Mouse (Mus musculus) embryo, embryonic 10.5 days (tissue): ENCODE measurements around the gene Pitpna.
A peak's percentile ranks its signal among the peaks of the same experiment; 100 is the strongest.

ENCODE experiments used
- DNase-seq: peaks from one replicate; pipeline ENCODE4 v3.0.0-alpha.2; 2015; ENCODE audit warnings: low spot score

The Pitpna gene

DNA sequence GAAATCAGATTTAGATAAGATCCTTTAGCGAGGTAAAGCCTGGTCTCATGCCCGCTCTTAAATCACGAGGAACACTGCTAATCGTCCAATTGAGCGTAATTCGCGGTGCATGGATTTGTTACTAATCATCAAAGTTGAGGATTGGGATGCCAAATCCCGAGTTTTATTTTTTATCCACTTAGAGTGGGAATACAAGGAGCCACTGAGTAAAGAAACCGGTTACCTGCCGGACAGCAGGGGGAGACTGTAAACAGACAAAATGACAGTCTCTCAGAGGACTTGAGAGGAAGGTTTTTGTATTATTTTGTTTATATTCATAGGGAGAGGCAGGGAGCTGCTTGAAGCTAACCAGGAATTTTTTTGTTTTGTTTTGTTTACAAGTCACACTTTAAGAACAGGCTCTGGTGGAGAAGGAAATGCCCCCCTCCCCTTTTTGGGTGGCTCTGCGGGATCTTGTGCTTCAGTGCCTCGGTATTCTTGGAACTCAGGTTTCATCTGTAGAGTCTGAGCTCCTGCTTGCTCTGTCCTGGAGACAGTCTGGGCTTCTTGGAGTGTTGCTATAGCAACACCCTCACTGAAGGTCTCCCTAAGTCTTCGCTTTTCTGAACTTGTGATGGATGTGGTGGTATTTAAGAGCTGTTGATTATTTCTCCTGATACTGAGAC, 43.8 kb downstream of the Pitpna start:
- peak; percentile 34 for DNase-seq

DNA sequence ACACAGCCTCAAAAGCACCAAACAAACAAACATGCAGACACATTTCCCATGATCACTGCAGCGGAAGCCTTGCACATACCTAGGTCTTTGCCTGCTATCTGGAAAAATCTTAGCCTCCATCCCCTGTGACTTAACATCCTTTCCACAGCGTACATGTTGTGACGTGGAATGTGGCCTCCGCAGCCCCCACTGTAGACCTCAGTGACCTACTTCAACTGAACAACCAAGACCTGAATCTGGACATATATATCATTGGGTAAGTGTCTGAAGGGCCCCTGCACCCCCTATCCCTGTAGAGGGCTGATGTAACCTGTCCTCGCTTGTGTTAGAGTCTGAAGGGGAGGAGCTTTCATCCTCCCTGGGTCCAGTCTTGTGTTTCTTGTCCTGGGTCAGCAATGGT, 45.0 kb downstream of the Pitpna start:
- no peak for DNase-seq

DNA sequence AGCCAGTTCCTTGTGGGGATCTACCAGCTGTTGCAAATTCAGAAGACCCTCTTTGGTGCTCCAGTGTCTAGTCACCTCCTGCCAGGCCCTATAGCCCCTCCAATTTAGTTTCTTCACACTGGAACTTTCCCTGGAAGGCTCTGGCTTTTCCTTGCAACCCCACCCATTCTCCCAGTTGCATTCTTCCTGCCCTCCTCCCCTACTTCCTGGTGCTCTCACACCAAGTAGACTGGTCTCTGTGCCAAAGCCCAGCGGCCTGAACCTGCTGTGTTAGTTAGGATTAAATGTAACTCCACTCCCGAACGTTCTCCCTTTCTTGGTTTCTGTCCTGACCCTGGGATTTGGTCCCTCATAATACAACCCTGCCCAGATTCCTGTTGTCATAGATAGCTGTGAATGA, 46.9 kb downstream of the Pitpna start:
- DNase-seq: no peak

DNA sequence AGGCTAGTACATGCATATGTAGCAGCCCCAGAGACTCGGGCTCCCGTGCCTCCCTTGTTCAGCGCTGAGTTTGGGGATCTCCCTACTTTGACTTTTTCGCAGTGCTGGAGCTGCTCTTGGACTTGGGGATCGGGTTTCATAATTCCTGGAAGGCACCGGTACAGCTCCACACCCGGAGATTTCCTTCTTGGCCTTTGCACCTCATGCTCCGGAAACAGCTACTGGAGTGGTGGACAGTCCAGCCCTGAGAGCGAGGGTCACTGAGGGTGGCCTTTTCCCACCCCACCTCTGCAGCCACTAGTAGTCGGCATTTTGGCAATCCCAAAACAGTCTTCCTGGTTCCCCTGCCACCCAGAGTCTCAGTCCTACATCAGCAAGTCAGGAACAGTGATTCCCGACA, 47.4 kb downstream of the Pitpna start:
- DNase-seq: no peak

DNA sequence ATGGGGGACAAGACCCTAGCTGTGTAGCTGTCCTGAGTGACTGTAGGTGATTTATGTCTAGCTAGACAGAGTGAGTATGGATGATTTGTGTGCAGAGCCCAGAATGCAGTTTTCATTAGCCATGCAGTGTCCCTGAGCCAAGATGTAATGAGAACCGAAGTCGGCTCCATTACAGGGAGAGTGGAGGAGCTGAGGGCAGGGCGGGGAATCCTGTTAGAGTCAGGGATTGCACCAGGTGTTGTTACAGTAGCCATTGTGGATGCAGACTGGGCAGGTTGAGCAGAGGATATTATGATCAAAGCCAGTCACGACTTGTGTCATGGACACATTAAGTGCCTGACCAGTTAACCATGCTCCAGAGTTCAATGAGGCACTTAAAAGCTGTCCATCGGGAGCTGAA, 55.4 kb downstream of the Pitpna start:
- DNase-seq: no peak

DNA sequence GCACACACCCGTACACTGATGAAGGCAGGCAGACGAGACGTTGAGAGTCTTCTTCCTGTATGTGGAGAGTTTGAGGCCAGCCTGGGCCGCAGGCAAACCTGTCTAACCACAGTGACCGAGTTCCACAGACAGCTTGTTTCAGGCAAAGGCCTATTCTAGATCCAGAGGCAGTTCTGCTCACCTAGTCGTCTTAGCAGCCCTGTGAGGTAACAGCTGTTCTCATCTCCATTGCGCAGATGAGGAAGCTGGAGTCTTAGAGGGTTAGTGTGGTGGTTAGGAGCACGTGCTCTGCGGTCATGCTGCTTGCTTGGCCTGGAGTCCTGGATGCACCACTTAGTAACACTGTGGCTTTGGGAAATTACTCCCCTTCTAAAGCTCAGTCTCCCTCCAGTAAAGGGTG, 56.8 kb downstream of the Pitpna start:
- no peak for DNase-seq

DNA sequence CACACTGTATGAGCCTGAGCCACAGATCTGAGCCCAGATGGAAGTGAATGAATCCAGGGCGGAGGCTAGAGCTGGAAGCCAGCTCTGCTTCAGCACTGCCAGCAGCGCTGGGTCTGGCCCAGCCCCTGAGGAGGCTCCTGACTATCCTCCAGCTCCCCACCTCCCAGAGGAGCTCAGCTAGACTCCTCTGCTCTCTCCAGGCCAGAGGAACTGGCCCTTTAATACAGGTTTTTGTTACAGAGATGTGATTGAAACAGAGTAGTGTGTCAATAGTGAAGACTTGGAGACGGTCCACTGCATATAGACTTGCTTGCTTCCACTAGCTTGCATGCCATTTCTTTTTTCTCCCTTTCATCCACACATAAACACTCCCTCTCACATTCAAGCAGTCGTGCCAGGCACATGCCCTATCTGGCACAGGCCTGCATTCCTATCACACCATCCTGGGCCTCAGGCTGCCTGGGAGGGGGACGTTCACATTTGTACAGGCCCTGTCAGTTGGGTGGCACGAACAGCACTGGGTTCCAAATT, 59.8 kb downstream of the Pitpna start:
- DNase-seq: no peak

DNA sequence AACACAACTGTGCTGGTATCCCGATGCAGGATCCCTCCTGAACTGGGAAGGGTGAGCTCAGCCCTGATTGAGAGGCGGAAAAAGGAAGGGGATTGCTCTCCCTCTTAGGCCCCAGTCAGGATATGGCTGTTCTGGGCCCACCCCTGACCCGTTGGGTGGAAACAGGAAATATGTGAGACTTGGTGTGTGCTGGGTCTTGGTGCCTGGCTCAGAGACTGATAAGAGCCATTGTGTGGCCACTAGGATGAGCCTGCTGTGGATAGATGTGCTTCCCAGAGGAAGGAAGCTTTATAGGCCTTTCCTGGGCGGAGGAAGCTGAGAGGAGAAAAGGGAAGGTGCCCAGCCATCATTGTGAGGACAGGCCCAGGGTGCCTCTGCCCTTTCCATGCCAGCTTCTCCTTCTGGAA, 61.3 kb downstream of the Pitpna start:
- DNase-seq: no peak

DNA sequence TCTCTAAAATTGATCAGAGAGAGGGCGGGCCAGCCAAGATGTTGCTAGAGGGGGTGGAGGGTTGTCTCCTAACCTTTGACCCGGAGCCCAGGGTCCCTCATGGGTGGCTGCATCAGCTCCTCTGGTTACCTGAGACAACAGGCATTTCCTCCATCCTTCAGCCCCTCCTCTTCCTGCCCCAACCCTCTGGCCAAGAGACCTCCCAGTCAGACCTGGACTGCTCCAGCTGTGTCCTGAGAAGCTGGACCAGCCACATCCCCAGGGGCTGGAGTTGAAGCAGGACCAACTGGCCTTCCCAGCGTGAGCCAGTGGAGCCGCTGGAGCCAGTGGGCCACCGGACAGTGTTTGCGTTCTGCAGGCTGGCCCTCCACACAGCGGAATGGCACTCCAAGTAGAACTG, 62.4 kb downstream of the Pitpna start, which contains the start of gene Myo1c:
Gene Myo1c (plus strand): TSS at position 194 of the 400 bp plus-strand sequence.
- DNase-seq: no peak

DNA sequence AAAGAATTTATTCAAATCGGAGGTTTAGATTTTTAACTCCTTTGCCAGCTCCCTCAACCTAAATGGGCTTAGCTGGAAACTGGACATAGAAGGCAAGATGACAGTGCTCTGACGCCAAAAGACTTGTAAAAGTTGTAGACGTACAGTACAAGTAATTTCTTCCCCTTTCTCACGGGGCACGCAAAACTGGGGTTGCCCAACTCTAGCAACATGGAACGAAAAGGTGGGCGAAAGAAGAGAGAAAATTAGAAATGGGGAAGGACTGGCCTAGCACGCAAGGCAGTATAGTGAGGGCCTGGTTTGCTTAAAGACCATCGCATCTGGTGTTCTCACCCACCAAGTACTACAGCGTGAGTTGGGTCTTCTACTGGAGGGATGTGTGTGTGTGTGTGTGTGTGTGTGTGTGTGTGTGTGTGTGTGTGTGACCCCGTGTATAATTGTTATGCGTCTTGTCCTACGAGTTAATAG, 63.1 kb downstream of the Pitpna start:
- no peak for DNase-seq

DNA sequence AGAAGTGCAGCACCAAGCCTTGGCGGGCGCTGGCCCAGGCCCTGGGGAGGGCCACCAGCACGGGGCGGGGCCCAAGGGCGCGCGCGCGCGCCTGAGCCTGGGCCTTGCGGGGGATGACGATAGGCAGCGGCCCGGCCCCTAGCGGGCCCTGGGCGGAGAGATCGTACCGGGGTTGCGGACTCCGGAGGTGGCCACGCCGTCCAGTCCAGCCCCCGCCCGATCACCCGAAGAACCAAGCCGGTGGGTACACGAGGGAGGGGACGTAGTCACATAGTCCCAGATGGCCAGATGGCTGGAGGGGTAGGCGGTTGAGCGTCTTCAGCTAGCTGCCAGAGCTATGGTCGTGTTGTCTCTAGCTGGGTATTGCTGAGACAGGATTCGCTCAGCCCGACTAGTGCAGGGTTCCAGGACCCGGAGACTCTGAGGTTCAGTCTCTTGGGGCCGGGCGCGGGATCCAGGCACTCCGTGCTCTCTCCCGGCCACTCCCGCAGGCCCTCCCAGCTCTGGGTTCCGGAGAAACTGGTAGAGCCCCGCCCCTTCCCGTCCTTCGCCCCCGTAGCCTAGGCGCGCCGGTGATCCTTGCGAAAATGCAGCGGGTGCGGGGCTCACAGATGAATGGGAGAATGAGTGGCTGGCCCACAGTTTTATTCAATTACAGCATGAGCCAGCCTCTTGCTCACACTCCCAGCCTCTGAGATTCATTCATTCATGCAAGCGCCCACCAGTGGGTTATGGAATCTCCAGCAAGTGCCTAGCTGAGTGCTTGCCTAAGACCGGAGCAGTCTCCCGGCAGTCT, 63.7 kb downstream of the Pitpna start:
- DNase-seq: peak; percentile 78

DNA sequence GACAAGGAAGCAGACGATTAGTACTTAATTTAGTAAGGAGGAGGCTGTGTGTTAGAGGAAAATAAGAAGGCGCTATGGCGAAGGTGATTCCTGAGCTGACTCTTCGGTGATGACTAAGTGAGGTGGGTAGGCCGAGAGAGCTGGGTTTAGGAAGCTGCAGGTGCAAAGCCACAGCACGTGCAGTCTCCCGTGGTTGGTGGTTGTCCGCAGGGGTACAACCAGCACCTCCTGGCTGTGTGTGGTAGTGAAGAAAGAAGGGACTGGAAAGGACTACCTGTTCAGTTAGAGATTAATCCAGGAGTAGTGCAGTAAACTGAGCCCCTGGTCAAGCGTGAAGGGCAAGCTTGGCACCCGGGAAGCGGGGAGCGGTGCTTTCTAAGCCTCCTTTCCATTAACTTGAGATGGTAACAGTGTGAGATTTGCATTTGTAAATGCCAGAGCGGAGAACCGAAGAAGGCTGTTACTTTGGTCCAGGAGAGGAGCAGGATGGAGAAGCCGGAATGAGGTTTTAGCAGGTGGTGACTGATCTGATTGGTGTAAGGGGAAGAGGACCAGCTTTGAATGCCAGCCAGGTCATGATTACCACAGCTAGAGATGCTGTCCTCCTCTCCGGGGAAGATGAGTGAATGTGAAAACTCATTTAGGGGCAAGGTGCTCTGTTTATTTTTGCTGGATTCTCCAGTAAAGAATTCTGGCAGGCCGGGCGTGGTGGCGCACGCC, 64.5 kb downstream of the Pitpna start:
- DNase-seq: no peak

DNA sequence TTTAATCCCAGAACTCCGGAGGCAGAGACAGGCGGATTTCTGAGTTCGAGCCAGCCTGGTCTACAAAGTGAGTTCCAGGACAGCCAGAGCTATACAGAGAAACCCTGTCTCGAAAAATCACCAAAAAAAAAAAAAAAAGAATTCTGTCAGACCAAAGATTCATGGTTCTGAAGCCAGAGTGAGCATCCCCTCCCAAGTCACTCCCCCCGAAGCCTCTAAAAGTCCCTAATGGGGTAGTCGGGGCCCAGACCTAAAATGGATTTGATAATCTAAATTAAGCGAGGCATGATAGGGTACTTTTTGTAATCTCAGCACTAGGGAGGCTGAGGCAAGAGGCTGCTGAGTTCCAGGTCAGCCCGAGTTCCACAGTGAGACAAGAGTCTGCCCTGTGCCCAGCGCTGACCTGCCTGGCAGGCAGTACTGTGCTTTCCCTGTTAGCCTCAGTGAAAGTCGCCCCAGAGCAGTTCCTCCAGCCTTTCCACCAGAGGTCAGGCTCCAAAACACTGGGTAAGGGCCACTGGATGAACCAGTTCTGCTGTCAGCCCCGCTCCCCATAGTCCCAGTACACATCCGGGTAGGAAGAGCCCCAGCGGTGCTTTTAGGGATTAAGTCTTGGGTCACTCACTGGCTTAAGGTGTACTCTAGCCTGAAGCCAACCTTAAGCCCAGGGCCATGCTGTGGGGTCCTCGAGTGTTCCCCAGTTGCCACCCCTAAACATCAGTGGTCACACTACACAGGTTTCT, 65.2 kb downstream of the Pitpna start:
- DNase-seq: peak; percentile 44

DNA sequence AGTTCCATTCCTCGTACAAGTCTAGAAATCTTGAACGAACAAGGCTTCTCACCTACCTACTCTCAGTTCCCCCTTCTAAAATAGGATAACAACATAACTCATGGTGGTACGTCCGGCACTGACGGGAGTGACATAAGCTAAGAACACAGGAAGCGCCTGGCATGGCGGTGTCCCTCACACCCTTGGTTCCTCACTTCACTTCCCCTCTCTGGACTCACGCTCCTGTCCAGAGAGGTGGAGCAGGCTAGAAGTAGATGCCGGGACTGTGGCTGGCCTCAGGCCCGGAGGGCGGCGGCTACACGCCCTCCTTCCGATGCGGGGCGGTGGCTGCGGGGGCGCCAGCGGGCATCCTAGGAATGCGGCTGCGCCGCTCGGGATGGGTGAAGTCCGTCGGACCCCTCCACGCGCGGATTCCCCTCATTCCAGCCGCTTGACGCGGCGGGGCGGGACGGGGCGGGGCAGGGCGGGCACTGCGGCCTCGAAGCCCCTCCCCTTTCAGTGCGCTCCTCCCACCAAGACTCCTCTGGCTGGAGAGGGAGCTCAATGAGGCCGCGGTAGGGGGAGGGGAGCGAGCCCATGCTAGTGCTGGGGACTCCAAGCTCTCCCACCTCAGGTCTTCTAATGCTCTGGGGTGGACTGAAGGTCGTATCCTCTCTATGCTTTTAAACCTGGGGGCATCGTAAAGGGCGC, 66.0 kb downstream of the Pitpna start:
- DNase-seq: peak; percentile 92

DNA sequence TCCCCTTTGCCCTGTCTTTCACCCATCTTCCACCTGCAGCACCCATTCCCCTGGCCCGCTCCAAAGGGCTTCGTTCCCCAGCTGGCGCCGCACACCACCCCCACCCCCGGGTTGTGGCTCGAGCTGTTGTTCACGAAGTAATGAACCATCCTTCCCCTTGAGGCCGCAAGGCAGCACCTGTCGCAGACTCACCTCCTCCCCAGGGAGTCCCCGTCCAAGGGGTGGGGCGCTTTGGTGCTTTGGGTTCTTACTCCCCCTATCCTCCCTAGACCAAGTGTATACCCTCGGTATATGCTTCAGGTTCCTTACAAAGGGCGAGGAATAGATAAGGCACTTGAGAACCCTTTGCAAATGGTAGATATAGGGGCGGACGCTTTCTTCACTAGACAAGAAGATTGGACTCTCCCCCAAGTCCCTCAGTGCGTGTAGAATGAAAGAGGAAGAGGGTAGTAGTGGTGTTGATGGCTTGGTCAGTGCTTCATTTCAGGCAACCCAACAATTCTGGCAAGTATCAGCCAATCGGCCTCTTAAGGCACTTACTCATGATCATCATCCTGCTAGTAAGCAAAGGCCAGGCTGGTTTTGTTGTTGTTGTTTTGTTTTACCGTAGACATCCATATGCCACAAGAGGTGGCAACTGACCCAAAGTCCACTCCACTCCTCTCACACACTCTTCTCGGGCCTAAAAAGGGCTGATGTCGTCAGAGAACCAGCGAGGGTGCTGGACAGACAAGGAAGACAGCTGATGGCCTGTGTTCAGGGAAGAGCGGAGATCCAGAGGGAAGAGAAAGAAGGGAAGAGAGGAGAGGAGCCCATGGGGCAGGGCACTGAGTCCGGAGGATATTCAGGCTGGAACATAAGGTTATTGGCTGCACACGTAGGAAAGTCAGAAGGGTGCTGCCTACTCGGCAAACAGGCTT, 66.8 kb downstream of the Pitpna start:
- peak; percentile 24 for DNase-seq

DNA sequence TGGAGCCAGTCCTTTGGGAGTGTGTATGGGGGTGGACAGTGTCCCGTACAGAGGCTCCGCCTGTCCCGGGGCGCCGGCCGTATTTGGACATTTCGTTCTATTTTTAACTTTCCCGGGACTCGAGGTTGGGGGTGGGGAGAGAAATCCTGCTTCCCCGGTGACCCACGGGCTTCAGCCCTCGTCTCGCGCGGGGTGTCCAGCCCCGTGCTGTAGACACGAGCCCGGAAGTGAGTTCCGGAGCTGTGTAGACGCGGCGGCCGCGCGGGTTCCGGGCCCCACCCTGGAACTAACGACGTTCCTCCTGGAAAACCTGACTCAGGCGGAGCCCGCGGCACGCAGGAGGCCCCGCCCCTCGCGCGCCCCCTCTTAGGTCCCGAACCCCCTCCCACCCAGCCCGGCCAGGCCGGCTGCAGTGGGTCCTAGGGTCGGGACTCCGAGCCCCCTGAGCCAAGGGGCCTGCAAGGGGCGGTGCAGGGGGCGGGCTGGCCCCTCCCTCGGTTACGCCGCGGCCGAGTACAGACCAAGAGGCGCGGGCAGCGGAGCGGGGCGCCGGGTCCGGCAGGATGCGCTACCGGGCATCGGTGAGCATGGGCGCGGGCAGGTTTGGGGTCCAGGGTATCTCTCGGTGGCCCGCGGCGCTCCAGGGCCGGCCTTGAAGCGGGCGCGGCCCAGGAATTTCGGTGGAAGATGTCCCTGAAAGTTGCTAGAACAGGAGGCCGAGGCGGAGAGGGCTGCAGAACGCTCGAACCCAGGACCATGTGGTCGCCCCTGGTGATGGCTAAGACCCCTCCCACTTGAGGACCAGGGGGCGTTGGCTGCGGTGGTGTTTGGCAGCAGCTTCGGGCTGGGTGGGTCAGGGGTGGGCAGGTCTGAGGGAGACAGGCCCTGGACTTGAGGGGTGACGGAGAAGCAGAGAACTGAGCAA, 68.0 kb downstream of the Pitpna start:
- DNase-seq: peak; percentile 67

DNA sequence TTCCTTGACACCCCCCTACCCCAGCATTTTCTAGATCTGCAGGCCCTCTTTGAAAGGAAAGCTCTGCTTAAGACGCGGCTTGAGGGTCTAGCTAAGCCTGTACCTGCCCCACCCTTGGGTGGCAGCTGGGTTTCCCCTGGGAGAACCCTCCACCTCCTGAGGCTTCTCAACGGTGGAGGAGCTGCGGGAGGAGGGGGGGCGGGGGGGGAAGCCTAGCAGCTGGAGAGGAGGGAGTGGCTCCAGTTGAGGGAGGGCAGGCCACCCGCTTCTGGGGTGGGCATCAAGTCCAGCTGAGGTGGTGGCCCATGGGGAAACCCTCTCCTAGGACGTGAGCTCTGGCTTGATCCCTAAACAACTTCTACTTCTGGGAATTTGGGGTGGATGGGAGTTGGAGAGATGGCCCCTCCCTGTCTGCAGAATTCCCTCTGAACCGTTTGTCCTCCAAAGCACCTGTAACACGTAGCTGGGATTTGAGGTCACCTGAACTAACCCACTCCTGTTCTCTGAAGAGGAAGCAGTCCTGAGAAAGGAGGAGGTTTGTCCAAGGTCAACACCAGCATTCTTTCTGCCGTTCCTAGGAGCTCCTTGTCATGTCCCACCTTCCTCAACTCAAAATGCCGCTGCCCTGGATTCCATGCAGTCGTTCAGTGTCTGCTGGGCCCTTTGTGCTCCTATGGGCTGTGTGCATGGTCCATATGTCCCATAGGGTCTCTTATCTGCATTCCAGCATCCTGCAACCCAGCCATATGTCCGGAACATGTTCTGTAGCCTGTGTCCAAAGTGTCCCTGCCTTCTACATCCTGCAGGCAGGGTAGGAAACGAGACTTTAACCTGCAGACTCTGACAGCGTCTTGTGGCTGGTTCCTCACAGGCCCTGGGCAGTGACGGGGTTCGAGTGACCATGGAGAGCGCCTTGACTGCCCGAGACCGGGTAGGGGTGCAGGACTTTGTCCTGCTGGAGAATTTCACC, 69.0 kb downstream of the Pitpna start:
- DNase-seq: no peak

DNA sequence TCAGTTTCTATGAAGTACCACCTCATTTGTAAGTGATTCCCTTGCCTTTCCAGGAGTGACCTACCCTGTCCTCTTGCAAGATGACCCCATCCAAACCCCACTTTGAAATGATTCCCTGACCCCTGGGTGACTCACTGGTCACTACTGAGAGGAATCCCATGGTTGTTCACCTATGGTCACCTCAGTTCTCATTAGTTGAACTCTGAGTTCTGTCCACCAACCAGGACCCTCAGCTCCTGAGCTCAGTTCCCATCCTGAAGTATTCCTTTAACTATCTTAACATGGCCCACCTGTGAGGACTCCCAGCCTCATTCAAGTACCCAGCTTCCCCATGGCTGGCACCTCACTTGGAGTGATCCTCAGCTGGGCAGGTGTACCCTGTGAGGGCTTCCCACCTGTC, 69.9 kb downstream of the Pitpna start:
- no peak for DNase-seq
